Mouse (Mus musculus) adrenal gland, adult 18-20 months (tissue): ENCODE results near the gene 4933428G20Rik. TPM values are rescaled to one million over a fixed set of nuclear protein-coding genes. Genes with fewer than 3 reads are reported as not detected.

Source experiments
- DNase-seq, 2 experiments: peaks; one replicate each; pipeline ENCODE4 v3.0.0; 2021 to 2022; ENCODE audit warnings: low spot score in 2 of 2
- total RNA-seq, 2 experiments: library from RNA; stranded (reverse); gene quantifications; 1 replicate in 1 of 2; 2 replicates in 1 of 2; pipeline ENCODE4 v1.2.3; 2021

The 4933428G20Rik gene
- total RNA-seq, 2 experiments from 2014 or later: 0.19 to 0.20 TPM

GRCm38 (mm10) chr11:97533653-97534052, 33.5 kb upstream of the 4933428G20Rik start:
- no peak for DNase-seq

- DNase-seq: no peak
Observed at GRCm38 (mm10) chr11:97532950-97533582, 32.9 kb upstream of the 4933428G20Rik start.

GRCm38 (mm10) chr11:97532354-97532753, 32.2 kb upstream of the 4933428G20Rik start:
- DNase-seq: no peak

DNA sequence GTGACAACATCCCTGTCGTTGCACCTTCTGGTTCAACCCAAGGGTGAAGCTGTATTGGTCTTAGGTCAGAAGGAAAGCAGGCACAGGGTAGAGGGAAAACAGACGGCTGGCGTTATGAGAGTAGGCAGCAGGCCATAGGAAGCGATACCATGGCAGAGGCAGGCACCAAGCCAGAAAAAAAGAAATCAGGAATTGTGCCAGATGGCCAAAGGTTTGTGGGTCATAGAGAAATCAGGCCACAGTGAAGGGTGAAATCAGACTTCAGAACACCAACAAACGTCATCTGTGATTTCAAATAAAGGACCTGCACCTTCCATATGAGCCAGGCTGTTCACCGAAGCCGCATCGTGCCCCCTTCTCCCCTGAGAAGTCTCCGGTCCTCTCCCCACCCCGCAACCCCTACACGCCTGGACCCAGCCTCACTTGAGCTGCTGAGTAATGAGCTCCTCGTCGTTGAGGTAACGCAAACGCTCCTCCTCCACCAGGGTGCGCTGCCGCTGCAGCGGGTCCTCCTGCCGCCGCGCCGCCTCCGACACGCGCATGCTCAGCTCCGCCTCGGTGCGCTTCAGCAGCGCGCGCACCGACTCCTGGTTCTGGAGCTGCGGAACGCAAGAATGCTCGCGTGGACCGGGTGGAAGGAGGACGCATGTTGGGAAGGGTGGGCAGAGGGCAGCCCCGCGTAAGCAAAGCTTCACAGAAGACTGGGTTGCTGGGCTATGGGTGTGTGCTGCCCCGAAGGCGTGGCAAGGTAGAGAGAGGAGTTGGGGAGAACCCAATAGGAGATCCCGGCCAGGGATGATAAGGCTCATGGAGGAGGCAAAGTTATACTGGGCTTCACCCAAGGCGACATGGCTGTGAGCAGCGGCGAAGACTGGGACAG, 31.5 kb upstream of the 4933428G20Rik start:
- peak; percentile 92 to 95 for DNase-seq

DNA sequence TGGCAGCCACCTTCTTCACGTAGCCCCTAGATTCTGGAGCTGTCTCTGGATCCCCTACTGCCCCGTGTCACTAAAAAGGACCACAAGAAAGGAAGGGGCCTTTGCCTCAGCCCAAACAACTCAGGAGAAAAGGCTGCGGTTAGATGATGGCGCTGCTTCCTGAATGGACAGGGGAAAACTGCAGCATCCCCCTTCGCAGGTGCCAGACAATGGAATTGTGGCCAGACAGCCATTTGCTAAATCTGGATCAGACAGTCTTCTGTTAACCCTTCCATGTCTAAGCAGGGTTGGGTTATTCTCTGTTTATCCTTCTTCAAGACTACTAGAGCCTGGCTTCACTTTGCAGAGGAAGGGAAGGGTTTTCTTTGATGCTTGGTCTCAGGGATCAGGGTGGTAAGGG, 30.8 kb upstream of the 4933428G20Rik start:
- no peak for DNase-seq

DNA sequence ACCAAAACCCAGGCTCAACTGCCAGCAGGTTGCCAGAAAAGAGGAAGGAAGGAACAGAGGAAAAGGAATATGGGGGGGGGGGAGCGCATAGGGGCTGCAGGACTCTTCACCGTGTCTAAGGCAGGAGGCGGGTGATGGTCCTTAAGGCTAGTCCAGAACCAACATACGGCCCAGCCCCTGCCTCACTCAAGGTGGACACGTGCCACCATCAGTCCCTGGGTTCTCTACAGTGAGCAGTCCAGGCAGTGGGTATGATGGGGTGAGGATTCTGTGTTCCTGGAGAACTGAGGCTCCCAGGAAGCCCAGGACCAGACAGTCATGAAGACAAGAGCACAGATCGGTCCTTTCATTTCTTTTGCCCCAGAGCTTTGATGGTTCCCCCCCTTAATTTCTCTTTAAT, 29.9 kb upstream of the 4933428G20Rik start:
- no peak for DNase-seq

GRCm38 (mm10) chr11:97528282-97528808, 28.2 kb upstream of the 4933428G20Rik start:
- no peak for DNase-seq

- DNase-seq: peak in 1 of 2 experiments; percentile 60
Observed at GRCm38 (mm10) chr11:97525313-97525712, 25.2 kb upstream of the 4933428G20Rik start.

DNA sequence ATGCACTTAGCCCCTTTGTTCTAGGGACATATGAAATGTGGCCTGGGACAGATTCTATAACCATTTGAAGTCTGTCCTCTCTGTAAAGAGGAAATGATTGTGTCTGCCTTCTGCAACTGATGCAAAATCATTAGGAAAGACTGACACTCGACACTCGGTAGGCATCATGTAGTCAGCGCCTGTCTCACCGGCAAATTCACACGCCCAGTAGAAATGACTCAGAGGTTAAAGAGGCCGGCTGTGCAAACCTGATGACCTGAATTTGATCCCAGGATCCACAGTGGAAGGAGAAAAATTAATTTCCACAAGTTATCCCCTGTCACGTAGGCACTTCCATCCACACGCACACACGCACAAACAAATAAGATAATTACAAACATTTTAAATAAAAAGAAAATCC, 24.2 kb upstream of the 4933428G20Rik start:
- no peak for DNase-seq

- DNase-seq: peak; percentile 56 to 60
Observed at GRCm38 (mm10) chr11:97523827-97524261, 23.7 kb upstream of the 4933428G20Rik start.

DNA sequence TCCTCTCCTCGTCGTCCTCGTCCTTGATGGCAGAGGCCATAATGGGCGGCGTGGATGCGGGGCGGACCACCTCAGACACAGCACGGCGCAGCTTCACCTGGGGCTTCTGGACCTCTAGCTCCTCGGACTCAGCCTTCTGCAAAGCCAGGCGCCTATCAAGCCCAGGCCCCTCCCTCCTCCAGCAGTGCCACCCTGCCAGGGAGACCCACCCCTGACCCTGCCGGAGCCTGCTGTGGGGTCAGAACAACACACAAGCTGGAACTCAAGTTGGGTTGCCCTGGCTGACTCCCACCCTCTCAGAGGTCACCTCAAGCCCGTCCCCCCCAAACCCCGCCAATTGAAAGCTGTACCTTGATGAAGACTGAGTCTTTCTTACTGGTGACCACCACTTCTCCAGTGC, 23.0 kb upstream of the 4933428G20Rik start:
- DNase-seq: no peak

DNA sequence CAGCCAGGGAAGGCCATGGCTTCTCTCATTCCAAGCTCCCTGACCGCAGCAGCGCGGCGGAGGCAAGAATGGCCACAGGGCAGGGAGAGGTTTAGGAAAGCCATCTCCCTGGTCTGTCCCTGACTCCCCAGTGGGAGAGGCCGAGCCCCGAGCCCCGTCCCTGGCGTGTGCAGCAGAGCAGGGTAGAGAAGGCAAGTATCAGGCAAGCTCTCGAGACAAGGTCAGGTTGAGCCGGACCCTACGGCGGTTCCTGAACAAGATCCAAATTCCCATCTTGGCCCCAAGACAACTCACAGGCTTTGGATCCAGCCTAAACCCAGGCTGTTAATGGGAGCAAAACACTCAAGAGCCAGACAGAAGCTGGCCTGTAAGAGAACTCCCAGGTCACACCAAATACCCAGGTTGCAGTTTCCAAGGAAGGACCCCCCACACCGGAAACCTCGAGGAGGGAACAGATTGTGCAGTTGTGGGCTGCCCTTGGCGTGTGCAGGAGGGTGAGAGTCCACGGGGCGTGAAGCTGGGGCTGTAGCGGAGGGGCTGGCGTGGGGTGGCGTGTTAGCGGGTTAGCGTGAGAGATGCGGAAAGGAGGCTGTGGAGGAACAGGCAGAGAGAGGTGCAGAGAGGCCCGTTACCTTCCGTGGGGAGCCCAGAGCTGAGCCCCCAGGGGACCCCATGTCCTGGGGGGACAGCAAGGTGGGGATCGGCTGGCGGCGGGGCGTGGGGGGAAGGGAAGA, 21.8 kb upstream of the 4933428G20Rik start:
- no peak for DNase-seq

DNA sequence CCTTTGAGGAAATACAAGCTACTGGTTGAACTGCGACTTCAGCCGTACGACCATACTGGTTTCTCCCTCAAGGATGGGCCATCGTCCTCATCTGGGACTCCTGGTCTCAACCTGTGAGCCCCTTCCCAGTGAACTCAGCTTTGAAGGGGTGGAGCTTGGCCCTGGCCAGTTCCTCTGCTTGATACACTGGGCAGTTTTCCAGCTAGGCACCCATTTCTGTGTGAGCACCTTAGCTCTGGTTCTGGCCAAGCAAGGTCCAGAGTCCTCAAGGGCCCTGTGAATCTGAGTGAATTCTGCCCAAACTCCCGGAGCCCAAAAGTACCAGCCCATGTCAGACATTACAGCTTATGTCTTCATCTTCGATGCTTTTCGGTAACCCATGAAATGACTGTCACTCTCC, 20.4 kb upstream of the 4933428G20Rik start:
- no peak for DNase-seq

- DNase-seq: no peak
Observed at GRCm38 (mm10) chr11:97513066-97513465, 12.9 kb upstream of the 4933428G20Rik start.

- no peak for DNase-seq
Observed at GRCm38 (mm10) chr11:97512511-97512910, 12.4 kb upstream of the 4933428G20Rik start.

DNA sequence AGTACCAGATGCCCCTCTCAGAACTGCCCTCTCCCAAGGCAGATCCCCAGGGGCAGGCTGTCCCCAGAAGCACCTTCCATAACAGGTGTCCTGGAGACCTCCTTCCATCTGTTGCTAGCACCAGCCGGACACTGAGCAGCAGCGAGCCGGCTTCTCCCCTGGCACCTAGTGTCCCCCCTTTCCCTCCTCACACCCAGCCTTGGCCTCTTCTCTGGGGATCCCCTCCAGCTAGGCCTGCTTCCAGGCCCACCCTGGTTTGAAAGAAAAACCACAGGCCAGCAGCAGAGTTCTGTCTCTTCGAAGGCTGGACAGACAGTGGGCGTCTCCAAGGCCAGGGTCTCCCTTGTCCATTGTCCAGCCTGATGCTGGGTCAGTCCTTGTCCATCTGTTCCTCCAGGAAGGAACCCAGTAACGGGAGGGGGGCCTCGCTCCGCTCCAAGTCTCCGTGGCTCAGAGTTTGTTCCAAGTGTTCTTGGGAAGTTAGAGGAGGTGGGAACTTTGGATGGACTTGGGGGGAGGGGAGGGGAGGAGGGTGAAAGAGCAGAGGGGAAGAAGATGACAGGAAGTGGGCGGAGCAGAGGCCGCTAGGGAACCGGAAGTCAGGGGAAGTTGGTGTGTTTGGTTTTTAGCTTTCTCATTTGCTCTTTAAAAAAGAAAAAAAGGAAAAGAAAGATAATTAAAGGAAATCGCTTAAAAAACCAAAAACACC, 11.7 kb upstream of the 4933428G20Rik start:
- DNase-seq: no peak

DNA sequence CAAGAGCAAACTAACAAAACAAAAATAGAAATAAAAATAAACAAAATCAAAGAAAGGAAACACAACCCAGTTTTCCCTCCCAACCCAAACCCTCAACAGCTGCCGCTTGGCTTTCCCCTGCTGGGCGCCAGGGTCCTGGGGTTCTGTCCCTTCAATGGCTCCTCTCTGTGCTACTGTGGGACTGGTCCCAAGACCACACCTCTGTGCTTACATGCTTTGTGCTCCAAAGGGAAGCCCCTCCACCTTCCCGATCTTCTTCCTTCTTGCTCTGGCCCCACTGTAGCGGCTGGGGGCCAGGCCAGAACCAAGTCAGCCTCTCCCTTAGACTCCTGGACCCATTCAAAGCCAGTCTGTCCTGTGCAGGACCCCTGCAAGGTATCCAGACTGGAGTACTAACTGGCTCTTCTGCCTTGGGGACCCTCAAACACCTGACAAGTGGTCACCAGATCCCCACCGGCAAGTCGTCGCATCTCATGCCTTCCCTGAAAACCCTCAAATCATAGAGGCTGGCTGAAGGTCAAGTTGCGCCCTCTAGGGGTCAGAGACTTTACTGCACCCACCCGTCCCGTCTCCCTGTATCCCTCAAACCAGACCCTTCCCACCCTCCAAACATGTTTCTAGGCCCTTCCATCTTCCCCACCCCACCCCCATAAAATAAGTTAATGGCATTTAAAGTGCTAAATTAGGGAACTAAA, 11.0 kb upstream of the 4933428G20Rik start:
- peak; percentile 74 to 77 for DNase-seq

GRCm38 (mm10) chr11:97509715-97510485, 9.8 kb upstream of the 4933428G20Rik start:
- DNase-seq: no peak

- no peak for DNase-seq
Observed at GRCm38 (mm10) chr11:97509058-97509457, 8.9 kb upstream of the 4933428G20Rik start.
